8 mouse cellular contexts compared by ENCODE assay signal in genomic region chr9:104001921-104002859, GRCm38 (mm10). TPM values are rescaled to one million over a fixed set of nuclear protein-coding genes. Genes with fewer than 3 reads are reported as not detected.
DNase-seq lines count a peak whose midpoint lies in the region; ATAC-seq lines count a peak whose summit lies in the region.

Gene Nphp3, plus strand, starts transcription at chr9:104002544.

- no peaks in the 10 kb centered on the region for H3K9me3 ChIP-seq in hindbrain, embryonic 14.5 days (ENCODE audit: control insufficient read depth, low read length)

- peak within 1 kb of the TSS; percentile 61 for H3K9ac ChIP-seq in hindbrain, embryonic 14.5 days

- H3K4me3 ChIP-seq in hindbrain, embryonic 14.5 days (replicated peaks; ENCODE audit: low read length), result peak within 1 kb of the TSS; percentile 64

- H3K27ac ChIP-seq in hindbrain, embryonic 14.5 days, result peak within 1 kb of the TSS; percentile 79

- peaks cover 8% of the 10 kb centered on the region; the same call in 1 of the 2 replicates for H3K36me3 ChIP-seq in hindbrain, embryonic 14.5 days (replicated peaks; ENCODE audit: control insufficient read depth, insufficient read depth)

- H3K4me2 ChIP-seq in hindbrain, embryonic 14.5 days (replicated peaks), result peak within 1 kb of the TSS; percentile 62

- WGBS in hindbrain, embryonic 14.5 days, result under 1% methylated on average over 55 of the region's 55 CpGs

- ATAC-seq in hindbrain, embryonic 14.5 days (ENCODE audit: low FRiP score), result peak; percentile 98

- peaks cover 11% of the 10 kb centered on the region for H3K4me1 ChIP-seq in hindbrain, embryonic 14.5 days (replicated peaks; ENCODE audit: control insufficient read depth, insufficient read depth, low read length)

- DNase-seq in R1 (ENCODE audit: low read depth, low spot score), result peak; percentile 100
- peak; percentile 99 to 100 for DNase-seq in cerebellum, postnatal 25 days
- peak; percentile 95 to 96 for DNase-seq in frontal cortex, postnatal 25 days (ENCODE audit: low spot score in 2 of 2)
- peak; percentile 97 for DNase-seq in hindbrain, embryonic 14.5 days (ENCODE audit: low spot score)
- DNase-seq in layer of hippocampus, postnatal 36 days, result peak; percentile 99
- DNase-seq in lung, postnatal 36 days, result peak; percentile 100
- peak; percentile 99 for DNase-seq in retina, postnatal 1 day
- DNase-seq in urinary bladder, adult 18-20 months (ENCODE audit: low spot score in 2 of 2), result peak; percentile 99

- 0 out of 2 replicates have a peak, but pooled peaks cover 5% of the 10 kb centered on the region for H3K27me3 ChIP-seq in hindbrain, embryonic 14.5 days (ENCODE audit: control insufficient read depth, insufficient read depth, low read length)

RNA-seq across cellular contexts. Expression of gene Nphp3, which starts in this region (rescaled TPM):
- polyA plus RNA-seq in hindbrain, embryonic 14.5 days (2014; fragmentation: Nextera tagmentation; extraction: Ambion mirVana), result 2.6 and 4.3 TPM in 2 replicates
- total RNA-seq in layer of hippocampus, postnatal 36 days (2021), result 1 to 10 TPM; 5.1 to 5.6 TPM

Comparison
In these comparisons a context has a peak if more than half of its experiments do, and no peak if none do; other contexts are left out.
1. Peak in every context shown above with its lines: DNase-seq, ATAC-seq, H3K4me3 ChIP-seq and H3K27ac ChIP-seq.